Mouse (Mus musculus): Measurements from ENCODE around the gene Eif3k.

DNA sequence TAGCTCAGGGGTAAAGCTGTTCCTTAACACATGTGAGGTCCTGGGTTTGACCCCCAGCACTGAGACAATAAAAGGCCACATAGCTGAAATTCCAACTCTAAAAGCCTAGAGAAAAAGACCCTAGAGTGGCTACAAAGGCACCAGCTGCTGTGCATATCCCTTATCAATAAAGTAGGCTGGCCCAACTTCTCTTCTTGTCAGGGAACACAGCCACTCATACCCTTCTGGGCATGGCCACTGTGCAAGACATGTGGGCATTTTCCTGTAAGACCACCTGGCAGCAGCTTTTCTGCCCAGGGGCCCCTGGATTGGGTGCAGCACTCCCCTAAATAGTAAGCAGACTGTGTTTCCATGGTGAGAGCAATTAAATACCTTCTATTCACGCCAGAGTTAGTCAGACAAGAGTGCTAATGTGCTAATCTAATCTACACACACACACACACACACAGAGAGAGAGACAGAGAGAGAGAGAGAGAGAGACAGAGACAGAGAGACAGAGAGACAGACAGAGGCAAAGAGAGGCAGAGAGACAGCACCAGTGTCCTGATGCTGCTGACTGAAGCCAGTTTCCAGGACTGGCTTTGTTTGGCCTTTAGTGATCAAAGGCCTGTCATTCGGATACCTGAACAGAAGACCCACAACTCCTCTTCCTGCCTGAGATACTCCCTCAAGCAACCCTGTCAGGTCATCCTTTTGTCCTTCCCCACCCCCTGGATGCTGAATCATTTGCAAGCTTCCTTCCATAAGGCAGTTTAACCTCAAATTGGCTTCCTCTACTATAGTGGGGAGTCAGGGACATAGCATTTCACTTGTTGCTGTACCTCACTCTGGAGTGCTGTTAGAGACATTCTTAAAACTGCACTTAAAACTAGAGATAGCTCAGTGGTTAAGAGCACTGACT lies 27.9 kb downstream of the Eif3k start:
- TF ChIP-seq CTCF (conservative IDR thresholded peaks at IDR 0.05; ENCODE audit: low read length) (no peak), NANOG (IDR thresholded peaks at IDR 0.05; ENCODE audit: borderline replicate concordance, low read length) (no peak), POU5F1 (IDR thresholded peaks at IDR 0.05; ENCODE audit: borderline replicate concordance, low read length) (no peak)
